Mouse (Mus musculus) intestine, postnatal 0 days (tissue): ENCODE data around the gene Capzb. TPM values are rescaled to one million over a fixed set of nuclear protein-coding genes. Genes with fewer than 3 reads are reported as not detected.
A peak's percentile ranks its signal among the peaks of the same experiment; 100 is the strongest.

Experiments used
- ATAC-seq: fragments of 200-750 bp; cut with Nextera tagmentation; 2 replicates; pipeline ENCODE4 v1.8.0; 2017; ENCODE audit warnings: mild to moderate bottlenecking, moderate TSS enrichment, moderate library complexity
- H3K27ac ChIP-seq: fragments of 300-500 bp; sonication (generic); 2 replicates; pipeline ENCODE4 v1.5.1; 2014; ENCODE audit warnings: mild to moderate bottlenecking, low read depth, low read length, moderate library complexity
- H3K27me3 ChIP-seq: fragments of 300-500 bp; sonication (generic); replicated peaks from 2 replicates; pipeline ENCODE4 v1.6.1; 2014; ENCODE audit warnings: low read length, mixed read lengths; ENCODE audit not compliant: control insufficient read depth, insufficient read depth
- H3K36me3 ChIP-seq: fragments of 300-500 bp; sonication (generic); 2 replicates; pipeline ENCODE4 v1.6.1; 2014; ENCODE audit warnings: mild to moderate bottlenecking, moderate library complexity; ENCODE audit not compliant: control insufficient read depth, insufficient read depth
- H3K4me1 ChIP-seq: fragments of 300-500 bp; sonication (generic); replicated peaks from 2 replicates; pipeline ENCODE4 v1.6.1; 2014; ENCODE audit warnings: antibody characterized with exemption, low read length, mixed read lengths; ENCODE audit not compliant: control insufficient read depth, insufficient read depth
- H3K4me2 ChIP-seq: fragments of 300-500 bp; sonication (generic); replicated peaks from 2 replicates; pipeline ENCODE4 v1.6.1; 2014; ENCODE audit warnings: low read depth, mild to moderate bottlenecking, moderate library complexity
- H3K4me3 ChIP-seq: fragments of 300-500 bp; sonication (generic); 2 replicates; pipeline ENCODE4 v1.5.1; 2014; ENCODE audit warnings: low read depth, low read length
- H3K9ac ChIP-seq: fragments of 300-500 bp; sonication (generic); 2 replicates; pipeline ENCODE4 v1.6.1; 2014; ENCODE audit warnings: mild to moderate bottlenecking, low read depth, low read length
- H3K9me3 ChIP-seq: fragments of 300-500 bp; sonication (generic); 2 replicates; pipeline ENCODE4 v1.6.1; 2016; ENCODE audit warnings: mixed run types; ENCODE audit not compliant: control insufficient read depth
- CTCF ChIP-seq: sonication (generic); IDR thresholded peaks from 2 replicates; pipeline ENCODE4 v1.5.1; 2016; ENCODE audit warnings: low read depth, mild to moderate bottlenecking, control low read depth, antibody characterized with exemption, moderate library complexity
- WGBS: fragments of 180-500 bp; shearing (Covaris S2); extraction: QIAGEN DNeasy Blood & Tissue Kit; methylation state at CpG from one replicate; pipeline ENCODE4 v1.1.7; 2014; 5-methylcytosine and 5-hydroxymethylcytosine counted together
- polyA plus RNA-seq: library from polyadenylated mRNA; unstranded; fragments of >200 nt; fragmentation: Nextera tagmentation; extraction: Ambion mirVana; gene quantifications from 2 replicates; pipeline ENCODE4 v1.2.1, GENCODE M21; 2015

Capzb gene
- polyA plus RNA-seq, 1 experiment from 2014 or later: 299 TPM

- Histone ChIP-seq H3K4me2 (no peak overlapping the region), H3K4me1 (no peaks in the 10 kb centered on the region), H3K36me3 (peaks cover 79% of the 10 kb centered on the region), H3K27ac (0 out of 2 replicates have a peak overlapping the region, but pooled peaks have one; percentile 28), H3K27me3 (no peaks in the 10 kb centered on the region), H3K9me3 (no peaks in the 10 kb centered on the region), H3K4me3 (no peak overlapping the region), H3K9ac (no peak overlapping the region)
- WGBS: 73% methylated on average over 11 of the region's 11 CpGs
- ATAC-seq: no peak
- no peak for TF ChIP-seq CTCF
Measured at GRCm38 (mm10) chr4:139259302-139259871, 66.7 kb downstream of the Capzb start.

GRCm38 (mm10) chr4:139262981-139263380, 70.3 kb downstream of the Capzb start:
- WGBS: 91% methylated on average over 6 of the region's 6 CpGs
- H3K36me3 ChIP-seq: peaks cover 89% of the 10 kb centered on the region
- H3K9ac ChIP-seq: no peak overlapping the region
- no peak for ATAC-seq
- H3K4me3 ChIP-seq: no peak overlapping the region
- H3K9me3 ChIP-seq: no peaks in the 10 kb centered on the region
- H3K27me3 ChIP-seq: no peaks in the 10 kb centered on the region
- no peak for TF ChIP-seq CTCF
- no peak overlapping the region for H3K4me2 ChIP-seq
- H3K4me1 ChIP-seq: no peaks in the 10 kb centered on the region
- no peak overlapping the region for H3K27ac ChIP-seq

- Histone ChIP-seq H3K4me2 (no peak overlapping the region), H3K9me3 (no peaks in the 10 kb centered on the region), H3K36me3 (peaks cover 75% of the 10 kb centered on the region), H3K4me1 (no peaks in the 10 kb centered on the region), H3K9ac (no peak overlapping the region), H3K4me3 (no peak overlapping the region), H3K27me3 (no peaks in the 10 kb centered on the region), H3K27ac (no peak overlapping the region)
- no peak for TF ChIP-seq CTCF
- 87% methylated on average over 13 of the region's 13 CpGs for WGBS
- no peak for ATAC-seq
Measured at GRCm38 (mm10) chr4:139265783-139266499, 73.2 kb downstream of the Capzb start.

GRCm38 (mm10) chr4:139266500-139266865, 73.8 kb downstream of the Capzb start:
- no peaks in the 10 kb centered on the region for H3K27me3 ChIP-seq
- no peaks in the 10 kb centered on the region for H3K9me3 ChIP-seq
- no peaks in the 10 kb centered on the region for H3K4me1 ChIP-seq
- no peak for ATAC-seq
- H3K36me3 ChIP-seq: peaks cover 69% of the 10 kb centered on the region
- H3K27ac ChIP-seq: no peak overlapping the region
- H3K4me2 ChIP-seq: no peak overlapping the region
- H3K4me3 ChIP-seq: no peak overlapping the region
- H3K9ac ChIP-seq: no peak overlapping the region
- WGBS: 80% methylated on average over 7 of the region's 7 CpGs
- TF ChIP-seq CTCF: no peak

- 89% methylated on average over 3 of the region's 3 CpGs for WGBS
- no peak overlapping the region for H3K4me3 ChIP-seq
- H3K36me3 ChIP-seq: peaks cover 61% of the 10 kb centered on the region
- no peaks in the 10 kb centered on the region for H3K27me3 ChIP-seq
- no peak overlapping the region for H3K27ac ChIP-seq
- no peak for ATAC-seq
- H3K9me3 ChIP-seq: no peaks in the 10 kb centered on the region
- no peak for TF ChIP-seq CTCF
- H3K4me1 ChIP-seq: no peaks in the 10 kb centered on the region
- H3K9ac ChIP-seq: no peak overlapping the region
- H3K4me2 ChIP-seq: no peak overlapping the region
Measured at GRCm38 (mm10) chr4:139267335-139267734, 74.6 kb downstream of the Capzb start.

GRCm38 (mm10) chr4:139268242-139268641, 75.5 kb downstream of the Capzb start:
- Histone ChIP-seq H3K27me3 (no peaks in the 10 kb centered on the region), H3K27ac (no peak overlapping the region), H3K4me2 (no peak overlapping the region), H3K9me3 (no peaks in the 10 kb centered on the region), H3K36me3 (peaks cover 52% of the 10 kb centered on the region), H3K9ac (no peak overlapping the region), H3K4me3 (no peak overlapping the region), H3K4me1 (no peaks in the 10 kb centered on the region)
- 81% methylated on average over 1 of the region's 1 CpGs for WGBS
- no peak for TF ChIP-seq CTCF
- no peak for ATAC-seq
